ENCODE assay signal across 8 mouse cellular contexts in genomic region chr6:88724313-88725195, GRCm38 (mm10). TPM values are rescaled to one million over a fixed set of nuclear protein-coding genes. Genes with fewer than 3 reads are reported as not detected.
A peak's percentile ranks its signal among the peaks of the same experiment; 100 is the strongest.
DNase-seq lines count a peak whose midpoint lies in the region; ATAC-seq and TF ChIP-seq lines count a peak whose summit lies in the region.

Gene Mgll (plus strand): TSS chr6:88724412.

- no peaks in the 10 kb centered on the region for H3K27me3 ChIP-seq in hindbrain, postnatal 0 days (ENCODE audit: insufficient read depth, low read length)

- peak; percentile 87 for ATAC-seq in hindbrain, postnatal 0 days

- H3K4me1 ChIP-seq in hindbrain, postnatal 0 days (ENCODE audit: insufficient read depth, low read length) = peaks cover 17% of the 10 kb centered on the region

- H3K9ac ChIP-seq in hindbrain, postnatal 0 days (replicated peaks; ENCODE audit: low read length) = peak within 1 kb of the TSS; percentile 65

- H3K36me3 ChIP-seq in hindbrain, postnatal 0 days (ENCODE audit: insufficient read depth, low read length) = no peaks in the 10 kb centered on the region

- peak within 1 kb of the TSS; percentile 98 for H3K4me2 ChIP-seq in hindbrain, postnatal 0 days (ENCODE audit: low read depth, low read length)

- H3K27ac ChIP-seq in hindbrain, postnatal 0 days = peak within 1 kb of the TSS; percentile 81

- peak within 1 kb of the TSS; percentile 71 for H3K4me3 ChIP-seq in hindbrain, postnatal 0 days (ENCODE audit: low read length)

- H3K9me3 ChIP-seq in hindbrain, postnatal 0 days (ENCODE audit: low read length) = no peaks in the 10 kb centered on the region

- under 1% methylated on average over 98 of the region's 105 CpGs for WGBS in hindbrain, postnatal 0 days

- TF ChIP-seq CTCF in hindbrain, postnatal 0 days (IDR thresholded peaks at IDR 0.05; ENCODE audit: low read depth) = peak; percentile 36; the same call in 1 of the 2 replicates

- peak; percentile 53 for DNase-seq in adrenal gland, adult 8-10 months
- peak; percentile 50 for DNase-seq in embryo, embryonic 10 days (ENCODE audit: low spot score)
- peak; percentile 75 for DNase-seq in gastrocnemius, postnatal 10 days
- DNase-seq in hindbrain, postnatal 0 days (ENCODE audit: low spot score) = peak; percentile 87
- peak; percentile 59 for DNase-seq in left cerebral cortex, adult 11 months (ENCODE audit: low spot score)
- DNase-seq in lung, postnatal 25 days (ENCODE audit: low spot score) = peak; percentile 48
- DNase-seq in right cerebral cortex, postnatal 10 days (ENCODE audit: low spot score in 2 of 2) = peak; percentile 86 to 89
- DNase-seq in urinary bladder, postnatal 36 days (ENCODE audit: low spot score in 2 of 2) = peak; percentile 29 to 61

RNA-seq across cellular contexts. Expression of gene Mgll, which starts in this region (rescaled TPM):
- total RNA-seq in adrenal gland, adult 8-10 months (2022) = 100 to 1,000 TPM in 3 of 4 experiments, 10 to 100 TPM in 1; 99.2 to 165 (median 135) TPM
- 10 to 100 TPM; 66.8 to 73.4 TPM for total RNA-seq in gastrocnemius, postnatal 10 days (2021)
- total RNA-seq in hindbrain, postnatal 0 days (2014; rRNA removed) = 105 and 126 TPM in 2 replicates
- polyA plus RNA-seq in hindbrain, postnatal 0 days (2015; fragmentation: Nextera tagmentation; extraction: Ambion mirVana) = 148 and 158 TPM in 2 replicates

Comparison
In these comparisons a context has a peak if more than half of its experiments do, and no peak if none do; other contexts are left out.
1. Peak in every context shown above with its lines: DNase-seq, ATAC-seq, H3K4me3 ChIP-seq and H3K27ac ChIP-seq.